Mouse (Mus musculus) liver, embryonic 12.5 days (tissue): ENCODE measurements around the gene Ublcp1. TPM values are rescaled to one million over a fixed set of nuclear protein-coding genes. Genes with fewer than 3 reads are reported as not detected.

ENCODE experiments used
- ATAC-seq: fragments of 200-750 bp; cut with Nextera tagmentation; 2 replicates; pipeline ENCODE4 v1.8.0; 2017; ENCODE audit warnings: moderate number of reproducible peaks, mild to moderate bottlenecking, moderate library complexity
- H3K27ac ChIP-seq: fragments of 300-500 bp; sonication (generic); 2 replicates; pipeline ENCODE4 v1.5.1; 2016; ENCODE audit warnings: mild to moderate bottlenecking
- H3K27me3 ChIP-seq: fragments of 300-500 bp; sonication (generic); replicated peaks from 2 replicates; pipeline ENCODE4 v1.6.1; 2016; ENCODE audit warnings: mild to moderate bottlenecking, moderate library complexity
- H3K36me3 ChIP-seq: fragments of 300-500 bp; sonication (generic); 2 replicates; pipeline ENCODE4 v1.6.1; 2016; ENCODE audit warnings: mild to moderate bottlenecking, moderate library complexity
- H3K4me1 ChIP-seq: fragments of 300-500 bp; sonication (generic); 2 replicates; pipeline ENCODE4 v1.6.1; 2016
- H3K4me2 ChIP-seq: fragments of 300-500 bp; sonication (generic); 2 replicates; pipeline ENCODE4 v1.6.1; 2016; ENCODE audit warnings: mild to moderate bottlenecking, moderate library complexity
- H3K4me3 ChIP-seq: fragments of 300-500 bp; sonication (generic); 2 replicates; pipeline ENCODE4 v1.5.1; 2016; ENCODE audit warnings: mild to moderate bottlenecking, moderate library complexity
- H3K9ac ChIP-seq: fragments of 300-500 bp; sonication (generic); 2 replicates; pipeline ENCODE4 v1.6.1; 2016; ENCODE audit warnings: mild to moderate bottlenecking, moderate library complexity
- H3K9me3 ChIP-seq: fragments of 300-500 bp; sonication (generic); replicated peaks from 2 replicates; pipeline ENCODE4 v1.6.1; 2016; ENCODE audit warnings: mild to moderate bottlenecking, moderate library complexity
- WGBS: fragments of 180-500 bp; shearing (Covaris S2); methylation state at CpG from one replicate; pipeline ENCODE4 v1.1.7; 2016; ENCODE audit not compliant: insufficient replicate concordance; 5-methylcytosine and 5-hydroxymethylcytosine counted together
- polyA plus RNA-seq: library from polyadenylated mRNA; unstranded; fragments of >200 nt; fragmentation: Nextera tagmentation; extraction: Ambion mirVana; gene quantifications from 2 replicates; pipeline ENCODE4 v1.2.1, GENCODE M21; 2016

The Ublcp1 gene
- polyA plus RNA-seq, 1 experiment from 2014 or later: 41.8 TPM

GRCm38 (mm10) chr11:44437786-44438185, 32.5 kb downstream of the Ublcp1 start:
- no peaks in the 10 kb centered on the region for H3K36me3 ChIP-seq
- ATAC-seq: no peak
- H3K4me3 ChIP-seq: no peak overlapping the region
- WGBS: 80% methylated on average over 6 of the region's 6 CpGs
- no peak overlapping the region for H3K4me2 ChIP-seq
- H3K9me3 ChIP-seq: no peaks in the 10 kb centered on the region
- H3K27me3 ChIP-seq: no peaks in the 10 kb centered on the region
- H3K9ac ChIP-seq: no peak overlapping the region
- H3K27ac ChIP-seq: no peak overlapping the region
- H3K4me1 ChIP-seq: no peaks in the 10 kb centered on the region

- H3K4me2 ChIP-seq: no peak overlapping the region
- no peaks in the 10 kb centered on the region for H3K4me1 ChIP-seq
- no peaks in the 10 kb centered on the region for H3K36me3 ChIP-seq
- H3K27ac ChIP-seq: no peak overlapping the region
- no peak for ATAC-seq
- H3K4me3 ChIP-seq: no peak overlapping the region
- peaks cover 5% of the 10 kb centered on the region; the same call in 1 of the 2 replicates for H3K27me3 ChIP-seq
- H3K9me3 ChIP-seq: no peaks in the 10 kb centered on the region
- H3K9ac ChIP-seq: no peak overlapping the region
- WGBS: 60% methylated on average over 3 of the region's 3 CpGs
Measured at GRCm38 (mm10) chr11:44430036-44430435, 40.3 kb downstream of the Ublcp1 start.

- Histone ChIP-seq H3K27me3 (peaks cover 23% of the 10 kb centered on the region), H3K9ac (no peak overlapping the region), H3K4me1 (no peaks in the 10 kb centered on the region), H3K9me3 (no peaks in the 10 kb centered on the region), H3K4me2 (no peak overlapping the region), H3K27ac (no peak overlapping the region), H3K36me3 (no peaks in the 10 kb centered on the region), H3K4me3 (no peak overlapping the region)
- WGBS: 56% methylated on average over 2 of the region's 2 CpGs
- ATAC-seq: no peak
Measured at GRCm38 (mm10) chr11:44427951-44428350, 42.3 kb downstream of the Ublcp1 start.

- no peaks in the 10 kb centered on the region for H3K36me3 ChIP-seq
- H3K9ac ChIP-seq: no peak overlapping the region
- H3K9me3 ChIP-seq: no peaks in the 10 kb centered on the region
- no peak overlapping the region for H3K4me3 ChIP-seq
- no peak overlapping the region for H3K27ac ChIP-seq
- no peak for ATAC-seq
- WGBS: 62% methylated on average over 6 of the region's 6 CpGs
- H3K4me2 ChIP-seq: no peak overlapping the region
- H3K4me1 ChIP-seq: no peaks in the 10 kb centered on the region
- peaks cover 37% of the 10 kb centered on the region for H3K27me3 ChIP-seq
Measured at GRCm38 (mm10) chr11:44425626-44426025, 44.7 kb downstream of the Ublcp1 start.

GRCm38 (mm10) chr11:44425006-44425405, 45.3 kb downstream of the Ublcp1 start:
- ATAC-seq: no peak
- H3K9me3 ChIP-seq: no peaks in the 10 kb centered on the region
- no peak overlapping the region for H3K27ac ChIP-seq
- H3K4me1 ChIP-seq: no peaks in the 10 kb centered on the region
- no peaks in the 10 kb centered on the region for H3K36me3 ChIP-seq
- 64% methylated on average over 8 of the region's 8 CpGs for WGBS
- no peak overlapping the region for H3K4me3 ChIP-seq
- no peak overlapping the region for H3K4me2 ChIP-seq
- H3K9ac ChIP-seq: no peak overlapping the region
- peaks cover 41% of the 10 kb centered on the region for H3K27me3 ChIP-seq

- Histone ChIP-seq H3K4me1 (no peaks in the 10 kb centered on the region), H3K9me3 (no peaks in the 10 kb centered on the region), H3K4me3 (no peak overlapping the region), H3K9ac (no peak overlapping the region), H3K4me2 (no peak overlapping the region), H3K27me3 (peaks cover 41% of the 10 kb centered on the region), H3K27ac (no peak overlapping the region), H3K36me3 (no peaks in the 10 kb centered on the region)
- 60% methylated on average over 5 of the region's 5 CpGs for WGBS
- ATAC-seq: no peak
Measured at GRCm38 (mm10) chr11:44423955-44424354, 46.3 kb downstream of the Ublcp1 start.

GRCm38 (mm10) chr11:44423261-44423660, 47.0 kb downstream of the Ublcp1 start:
- Histone ChIP-seq H3K4me3 (no peak overlapping the region), H3K4me2 (no peak overlapping the region), H3K9me3 (no peaks in the 10 kb centered on the region), H3K9ac (no peak overlapping the region), H3K4me1 (no peaks in the 10 kb centered on the region), H3K27me3 (peaks cover 41% of the 10 kb centered on the region), H3K27ac (no peak overlapping the region), H3K36me3 (no peaks in the 10 kb centered on the region)
- 37% methylated on average over 6 of the region's 6 CpGs for WGBS
- no peak for ATAC-seq

- Histone ChIP-seq H3K4me1 (no peaks in the 10 kb centered on the region), H3K4me2 (no peak overlapping the region), H3K4me3 (no peak overlapping the region), H3K9me3 (no peaks in the 10 kb centered on the region), H3K36me3 (no peaks in the 10 kb centered on the region), H3K27me3 (peaks cover 42% of the 10 kb centered on the region), H3K9ac (no peak overlapping the region), H3K27ac (no peak overlapping the region)
- ATAC-seq: no peak
- 48% methylated on average over 10 of the region's 10 CpGs for WGBS
Measured at GRCm38 (mm10) chr11:44422337-44423111, 47.8 kb downstream of the Ublcp1 start.

GRCm38 (mm10) chr11:44417403-44417802, 52.9 kb downstream of the Ublcp1 start:
- H3K27me3 ChIP-seq: peaks cover 21% of the 10 kb centered on the region; the same call in 1 of the 2 replicates
- WGBS: 31% methylated on average over 1 of the region's 1 CpGs
- H3K4me3 ChIP-seq: no peak overlapping the region
- no peak overlapping the region for H3K4me2 ChIP-seq
- no peaks in the 10 kb centered on the region for H3K36me3 ChIP-seq
- no peak for ATAC-seq
- H3K4me1 ChIP-seq: no peaks in the 10 kb centered on the region
- H3K27ac ChIP-seq: no peak overlapping the region
- H3K9ac ChIP-seq: no peak overlapping the region
- H3K9me3 ChIP-seq: no peaks in the 10 kb centered on the region

- no peak overlapping the region for H3K27ac ChIP-seq
- H3K9ac ChIP-seq: no peak overlapping the region
- peaks cover 15% of the 10 kb centered on the region; the same call in 1 of the 2 replicates for H3K27me3 ChIP-seq
- no peaks in the 10 kb centered on the region for H3K9me3 ChIP-seq
- H3K4me2 ChIP-seq: no peak overlapping the region
- H3K4me1 ChIP-seq: no peaks in the 10 kb centered on the region
- ATAC-seq: no peak
- 83% methylated on average over 3 of the region's 3 CpGs for WGBS
- no peaks in the 10 kb centered on the region for H3K36me3 ChIP-seq
- H3K4me3 ChIP-seq: no peak overlapping the region
Measured at GRCm38 (mm10) chr11:44414605-44415004, 55.7 kb downstream of the Ublcp1 start.

- Histone ChIP-seq H3K27ac (no peak overlapping the region), H3K9ac (no peak overlapping the region), H3K4me1 (no peaks in the 10 kb centered on the region), H3K4me3 (no peak overlapping the region), H3K4me2 (no peak overlapping the region), H3K27me3 (peaks cover 15% of the 10 kb centered on the region; the same call in 1 of the 2 replicates), H3K9me3 (no peaks in the 10 kb centered on the region), H3K36me3 (no peaks in the 10 kb centered on the region)
- ATAC-seq: no peak
- 68% methylated on average over 3 of the region's 3 CpGs for WGBS
Measured at GRCm38 (mm10) chr11:44413371-44413770, 56.9 kb downstream of the Ublcp1 start.

- no peak for ATAC-seq
- no peaks in the 10 kb centered on the region for H3K4me1 ChIP-seq
- no peak overlapping the region for H3K4me2 ChIP-seq
- H3K36me3 ChIP-seq: no peaks in the 10 kb centered on the region
- H3K27ac ChIP-seq: no peak overlapping the region
- H3K9ac ChIP-seq: no peak overlapping the region
- no peak overlapping the region for H3K4me3 ChIP-seq
- H3K27me3 ChIP-seq: peaks cover 12% of the 10 kb centered on the region; the same call in 1 of the 2 replicates
- WGBS: 77% methylated on average over 8 of the region's 8 CpGs
- no peaks in the 10 kb centered on the region for H3K9me3 ChIP-seq
Measured at GRCm38 (mm10) chr11:44412276-44412675, 58.0 kb downstream of the Ublcp1 start.
